Mouse (Mus musculus): Measurements from ENCODE around the gene Aldh4a1.

The Aldh4a1 gene

GRCm38 (mm10) chr4:139669847-139670246 lies 47.2 kb downstream of the Aldh4a1 start:
- DNase-seq (ENCODE audit: low spot score in 2 of 2), result peak in 1 of 2 experiments; percentile 24

- DNase-seq (ENCODE audit: low spot score in 2 of 2), result no peak
Measured at GRCm38 (mm10) chr4:139675696-139676095, 53.0 kb downstream of the Aldh4a1 start.

- no peak for DNase-seq (ENCODE audit: low spot score in 2 of 2)
Measured at GRCm38 (mm10) chr4:139683728-139684638, 61.3 kb downstream of the Aldh4a1 start.

DNA sequence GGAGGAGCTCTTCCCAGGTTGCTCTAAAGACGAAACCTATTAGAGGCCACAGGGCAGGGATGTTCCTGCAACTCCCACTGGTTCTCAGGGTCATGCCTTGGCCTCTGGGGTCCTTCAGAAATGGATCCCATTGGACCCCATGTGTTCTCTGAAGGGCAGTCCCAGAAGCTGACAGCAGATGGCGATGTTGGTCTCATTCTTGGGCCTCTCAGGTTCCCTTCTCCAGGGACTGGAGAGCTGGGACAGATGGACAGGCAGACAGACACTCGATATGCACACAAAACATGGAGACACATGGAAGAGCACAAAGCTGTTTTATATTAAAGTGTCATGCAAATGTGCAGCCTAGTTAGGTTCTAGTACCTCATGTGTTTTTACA lies 62.0 kb downstream of the Aldh4a1 start:
- peak in 1 of 2 experiments; percentile 56 for DNase-seq (ENCODE audit: low spot score in 2 of 2)

GRCm38 (mm10) chr4:139688058-139688457 lies 65.4 kb downstream of the Aldh4a1 start:
- no peak for DNase-seq (ENCODE audit: low spot score in 2 of 2)

DNA sequence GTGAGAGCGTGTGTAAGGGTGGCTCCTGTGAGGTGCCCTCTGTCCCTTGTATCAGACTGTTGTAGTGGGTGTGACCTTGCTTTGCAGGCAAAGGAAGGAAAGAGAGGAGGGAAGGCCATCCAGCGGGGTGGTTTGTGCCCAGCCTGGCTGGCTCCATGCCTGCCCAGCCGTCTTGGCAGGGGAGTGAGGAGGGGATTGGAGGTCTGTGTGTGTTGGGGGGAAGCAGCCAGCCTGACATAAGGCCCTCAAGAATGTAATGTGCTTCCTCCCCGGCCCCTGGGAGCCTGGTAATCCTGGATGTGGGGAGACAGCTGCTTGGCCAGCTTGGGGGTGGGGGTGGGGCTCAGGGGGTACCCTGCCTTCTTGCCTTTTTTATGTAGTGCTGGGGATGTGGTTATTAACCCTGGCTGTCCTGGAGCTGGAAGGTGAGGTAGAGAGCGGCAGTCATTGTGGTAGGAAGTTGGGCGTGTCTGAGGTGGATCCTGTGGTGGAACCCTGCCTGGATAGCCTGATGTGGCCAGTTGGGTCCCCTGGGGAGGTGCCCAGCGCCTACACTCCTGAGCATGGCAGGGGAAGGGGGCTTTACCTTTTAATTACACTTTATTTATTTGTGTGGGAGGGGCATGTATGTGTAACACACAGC lies 67.1 kb downstream of the Aldh4a1 start:
- no peak for DNase-seq (ENCODE audit: low spot score in 2 of 2)

DNA sequence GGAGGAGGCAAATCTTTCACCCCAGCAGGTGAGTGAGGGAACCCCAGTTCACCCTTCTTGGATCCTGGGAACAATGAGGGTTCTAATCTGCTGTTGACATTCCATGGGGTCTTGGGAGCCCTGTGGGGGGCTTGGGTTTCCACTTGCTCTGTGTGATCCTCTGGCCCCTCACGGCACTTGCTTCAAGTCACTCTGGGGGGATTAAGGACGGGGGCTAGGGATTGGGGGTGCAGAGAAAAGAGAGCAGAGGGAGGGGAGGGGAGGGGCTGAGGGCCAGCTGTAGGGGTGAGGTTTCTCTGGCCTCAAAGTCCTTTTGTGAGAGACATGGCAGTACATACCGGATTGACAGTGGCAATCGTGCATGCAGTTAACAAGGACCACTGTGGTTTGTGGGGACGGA lies 70.6 kb downstream of the Aldh4a1 start:
- no peak for DNase-seq (ENCODE audit: low spot score in 2 of 2)

GRCm38 (mm10) chr4:139697755-139698154 lies 75.1 kb downstream of the Aldh4a1 start:
- no peak for DNase-seq (ENCODE audit: low spot score in 2 of 2)

GRCm38 (mm10) chr4:139698602-139699001 lies 75.9 kb downstream of the Aldh4a1 start:
- no peak for DNase-seq (ENCODE audit: low spot score in 2 of 2)

Data from frontal cortex, postnatal 10 days (tissue).